Mouse (Mus musculus) 416B (cell line): Measurements from ENCODE around the gene Krt78.
"Not testable (repeated sequence)": the region's sequence is repeated elsewhere in the genome, so short reads cannot be mapped to it uniquely, and the experiment has no call there.

Source experiments
- DNase-seq: peaks from one replicate; pipeline ENCODE4 v3.0.0; 2011; ENCODE audit warnings: low read depth

The Krt78 gene

DNA sequence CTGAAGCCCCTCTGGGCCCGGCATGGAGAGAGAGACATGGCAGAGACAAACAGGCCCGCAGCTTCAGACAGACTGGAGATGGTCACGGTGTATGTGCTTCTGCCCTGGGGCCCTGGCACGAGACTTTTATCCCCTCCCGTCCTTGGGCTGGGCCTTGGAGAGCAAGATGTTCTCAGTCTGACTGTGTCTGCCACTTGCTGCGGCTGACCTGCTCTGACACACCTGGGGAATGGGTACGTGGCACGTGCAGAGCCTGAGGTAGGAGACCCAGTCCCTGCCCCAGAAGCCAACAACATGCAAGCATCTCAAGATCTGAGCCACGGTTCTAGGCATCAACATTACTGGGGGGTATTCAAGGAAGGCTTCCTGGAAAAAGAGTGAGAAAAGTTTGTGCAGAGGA, at the start of gene Krt78:
Gene Krt78 (minus strand): TSS at position 101 of the 400 bp plus-strand sequence.
- no peak for DNase-seq

DNA sequence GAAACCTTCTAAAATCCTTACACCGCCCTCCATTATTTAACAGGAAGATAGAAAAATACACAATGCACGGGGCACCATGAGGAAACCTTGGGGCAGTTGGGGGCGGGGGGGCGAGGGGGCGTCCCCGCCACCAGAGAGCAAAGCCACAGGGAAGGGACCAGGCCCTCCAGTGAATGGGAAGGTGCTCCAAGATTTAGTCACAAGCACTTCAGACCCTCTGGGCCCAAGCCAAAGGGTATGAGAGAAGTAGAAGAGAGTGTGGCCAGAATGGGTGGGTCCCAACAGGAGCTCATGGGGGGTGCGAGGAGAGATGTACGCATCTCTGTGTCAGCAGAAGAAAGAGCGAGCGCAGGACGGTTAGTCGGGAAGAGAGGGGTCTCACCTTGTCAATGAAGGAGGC, 49.4 kb upstream of the Krt78 start:
- no peak for DNase-seq

DNA sequence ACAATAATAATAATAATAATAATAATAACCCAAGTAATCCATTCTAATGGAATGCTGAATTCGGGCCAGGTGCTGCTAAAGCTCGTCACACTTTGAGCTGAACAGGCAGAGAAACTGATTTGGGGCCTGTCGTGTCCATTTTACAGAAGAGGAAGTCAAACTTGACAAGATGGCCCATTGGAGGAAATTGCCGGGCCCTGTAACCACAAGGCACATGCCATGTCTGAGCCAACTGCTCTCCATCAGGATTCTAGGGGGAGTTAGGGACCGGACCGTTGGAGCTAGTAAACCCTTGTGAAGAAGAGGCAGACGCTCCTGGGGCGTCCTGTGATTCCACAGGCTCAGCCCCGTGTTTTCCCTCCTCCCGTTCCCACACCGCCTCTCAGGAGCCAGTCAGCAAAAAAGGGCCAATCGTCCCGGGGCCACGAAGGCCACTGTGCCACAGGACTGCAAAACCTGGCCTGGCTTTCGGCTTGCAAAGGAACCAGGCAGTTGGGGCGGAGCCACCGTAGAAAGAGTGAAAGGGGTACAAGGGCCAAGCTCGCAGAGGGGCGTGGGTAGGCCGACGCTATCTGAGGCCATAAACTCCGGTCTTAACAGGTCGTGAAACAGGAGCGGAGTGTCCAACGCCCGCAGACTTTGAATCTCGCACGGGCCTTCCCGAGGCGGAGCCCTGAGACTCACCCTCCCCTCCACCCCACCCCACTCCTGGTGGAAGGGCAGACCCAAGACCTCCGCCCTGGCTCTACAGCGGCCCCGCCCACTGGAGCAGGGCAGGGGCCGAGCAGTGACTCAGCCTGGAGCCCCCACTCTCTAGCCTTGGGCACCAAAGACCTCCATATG, 48.8 kb upstream of the Krt78 start:
- DNase-seq: no peak

DNA sequence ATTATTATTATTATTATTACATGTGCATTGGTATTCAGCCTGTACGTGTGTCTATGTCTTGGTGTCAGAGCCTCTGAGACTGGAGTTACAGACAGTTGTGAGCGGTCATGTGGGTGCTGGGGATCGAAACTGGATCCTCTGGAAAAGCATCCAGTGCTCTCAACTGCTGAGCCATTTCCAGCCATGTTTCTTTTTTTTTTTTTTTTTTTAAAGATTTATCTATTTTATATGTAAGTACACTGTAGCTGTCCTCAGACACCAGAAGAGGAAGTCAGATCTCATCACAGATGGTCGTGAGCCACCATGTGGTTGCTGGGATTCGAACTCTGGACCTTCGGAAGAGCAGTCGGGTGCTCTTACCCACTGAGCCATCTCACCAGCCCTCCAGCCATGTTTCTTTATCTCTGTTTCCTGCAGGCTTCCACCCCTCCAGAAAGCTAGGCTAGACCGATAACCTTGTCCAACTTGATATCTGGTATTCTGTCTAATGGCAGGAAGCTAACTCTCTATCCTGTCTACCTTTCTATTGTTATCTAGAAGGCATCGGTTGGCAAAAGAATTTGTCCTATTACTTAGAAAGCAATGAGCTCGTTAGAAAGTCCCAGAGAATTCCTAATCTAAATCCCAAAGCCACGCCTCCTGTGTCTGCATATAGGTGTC, 45.7 kb upstream of the Krt78 start:
- no peak for DNase-seq

DNA sequence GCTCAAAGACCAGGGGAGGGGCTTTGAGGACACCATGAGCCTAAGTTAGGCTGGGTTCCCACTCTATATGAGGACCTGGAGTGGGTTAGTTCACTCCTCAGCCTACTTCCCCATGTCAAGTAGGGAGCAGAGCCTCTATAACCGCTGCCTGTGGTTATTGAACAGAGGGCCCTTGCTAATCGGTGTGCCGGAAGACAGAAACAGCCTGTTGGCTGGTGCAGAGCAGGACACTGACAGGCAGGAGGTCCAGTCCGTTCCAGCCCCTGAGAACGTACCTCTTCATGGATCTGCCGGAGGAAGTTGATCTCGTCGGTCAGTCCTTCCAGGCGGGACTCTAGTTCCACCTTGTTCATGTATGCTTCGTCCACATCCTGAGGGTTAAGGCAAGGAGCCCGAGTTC, 45.1 kb upstream of the Krt78 start:
- DNase-seq: no peak

DNA sequence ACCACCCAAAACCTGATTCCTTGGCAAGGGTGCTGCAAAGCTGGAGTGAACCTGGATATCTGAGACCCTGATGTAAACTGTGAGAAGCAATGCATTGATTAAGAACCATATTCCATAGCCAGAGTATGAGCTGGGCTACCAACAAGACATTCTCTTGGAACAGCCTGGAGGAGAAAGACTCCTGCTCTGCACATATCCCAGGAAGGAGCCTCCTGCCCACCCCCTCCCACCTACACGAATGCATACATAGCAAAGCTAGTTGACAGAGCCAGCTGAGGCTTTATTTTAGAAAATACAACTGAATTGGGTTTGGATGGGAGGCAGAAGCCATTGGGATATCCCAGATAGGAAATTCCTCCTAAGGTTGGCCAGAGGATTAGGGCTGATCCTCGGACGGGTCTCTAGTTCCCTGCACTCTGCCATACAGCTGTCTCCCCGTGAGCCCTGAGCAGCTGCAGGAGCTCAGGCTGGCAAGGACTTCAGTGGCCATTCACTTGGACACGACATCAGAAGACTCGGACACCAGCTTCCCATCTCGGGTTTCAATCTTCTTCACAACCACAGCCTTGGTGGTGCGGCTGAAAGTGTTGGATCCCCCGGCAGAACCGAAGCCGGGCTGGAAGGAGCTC, 42.5 kb upstream of the Krt78 start:
- DNase-seq: not testable (repeated sequence)

DNA sequence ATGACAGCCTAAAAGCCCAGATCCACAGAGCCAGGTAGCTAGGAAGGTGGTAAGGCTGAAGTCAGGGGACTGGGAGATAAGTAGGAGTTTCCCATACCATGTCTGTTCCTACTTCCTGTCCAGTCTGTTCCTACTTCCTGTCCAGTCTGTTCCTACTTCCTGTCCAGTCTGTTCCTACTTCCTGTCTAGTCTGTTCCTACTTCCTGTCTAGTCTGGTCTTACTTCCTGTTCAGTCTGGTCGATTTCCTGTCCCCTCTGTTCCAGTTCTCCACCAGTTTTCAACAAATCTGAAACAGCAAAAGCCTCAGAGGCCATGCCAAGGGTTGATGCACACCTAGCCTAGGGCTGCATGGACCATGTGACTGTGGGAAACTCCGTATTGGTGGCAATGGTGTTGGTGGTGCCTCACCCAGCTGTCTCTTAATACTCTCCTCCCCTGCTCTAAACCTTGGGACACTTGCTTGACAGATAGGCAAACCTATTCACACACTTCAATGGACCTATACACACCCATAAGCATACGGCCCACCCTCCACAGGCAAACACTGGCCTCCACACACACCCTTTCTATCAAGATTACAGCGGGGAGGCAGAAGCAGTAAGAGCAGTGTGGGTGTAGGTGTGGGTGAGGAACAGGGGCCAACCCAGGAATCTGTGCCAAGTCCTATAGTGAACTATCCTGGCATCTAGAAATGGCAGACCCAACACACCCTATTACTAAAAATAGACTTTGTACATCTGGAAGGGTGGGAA, 41.6 kb upstream of the Krt78 start:
- no peak for DNase-seq

DNA sequence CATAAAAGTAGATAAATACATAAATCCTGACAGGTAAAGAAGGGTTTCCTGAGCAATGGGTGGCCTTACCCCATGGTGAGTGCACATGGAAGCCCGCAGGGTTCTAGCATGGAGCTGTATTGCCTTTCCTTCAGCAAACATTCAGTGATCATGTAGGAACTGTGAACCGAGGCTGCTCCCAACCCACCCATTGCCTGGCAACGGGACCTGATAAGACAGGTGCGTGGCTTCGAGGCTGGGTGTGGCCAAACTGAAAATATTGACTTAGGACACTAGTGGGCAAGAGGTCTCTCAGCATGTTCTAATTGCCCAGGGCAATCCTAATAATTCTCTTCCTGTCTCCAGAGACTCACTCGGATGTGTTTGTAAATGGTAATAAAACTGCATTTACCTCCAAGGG, 40.3 kb upstream of the Krt78 start:
- DNase-seq: no peak

DNA sequence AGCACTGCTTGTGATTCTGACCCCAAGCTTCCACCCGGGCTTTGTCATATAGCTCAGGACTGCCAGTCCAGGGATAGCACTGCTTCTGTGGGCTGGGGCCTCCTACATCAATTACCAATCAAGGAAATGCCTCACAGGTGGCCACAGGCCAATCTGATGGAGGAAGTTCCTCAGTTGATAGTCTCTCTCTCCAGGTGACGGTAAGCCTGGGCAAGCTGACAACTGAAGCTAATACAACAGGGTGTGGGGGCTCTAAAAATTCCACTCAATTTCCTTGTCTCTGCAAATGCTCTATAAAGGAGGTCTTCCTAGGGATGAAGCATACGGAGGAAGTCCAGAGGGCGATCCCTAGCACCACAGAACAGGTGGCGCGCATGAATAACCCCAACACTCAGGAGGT, 36.9 kb upstream of the Krt78 start:
- no peak for DNase-seq

DNA sequence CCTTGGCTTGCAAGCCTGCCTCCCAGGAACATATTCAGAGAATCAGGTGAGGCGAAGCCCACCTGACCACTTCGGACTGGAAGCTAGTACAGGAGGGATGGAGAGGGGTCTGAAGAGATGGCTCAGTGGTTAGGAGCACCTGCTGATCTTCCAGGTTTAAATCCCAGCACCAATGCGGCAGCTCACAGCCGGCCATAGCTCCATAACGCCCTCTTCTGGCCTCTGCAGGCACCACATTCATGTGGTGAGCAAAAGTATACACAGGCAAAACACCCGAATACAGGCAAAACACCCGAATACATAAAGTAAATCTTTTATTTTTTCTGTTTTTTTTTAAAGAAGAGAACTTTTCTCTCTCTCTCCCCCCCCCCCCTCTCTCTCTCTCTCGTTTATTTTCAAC, 34.6 kb upstream of the Krt78 start:
- DNase-seq: no peak

DNA sequence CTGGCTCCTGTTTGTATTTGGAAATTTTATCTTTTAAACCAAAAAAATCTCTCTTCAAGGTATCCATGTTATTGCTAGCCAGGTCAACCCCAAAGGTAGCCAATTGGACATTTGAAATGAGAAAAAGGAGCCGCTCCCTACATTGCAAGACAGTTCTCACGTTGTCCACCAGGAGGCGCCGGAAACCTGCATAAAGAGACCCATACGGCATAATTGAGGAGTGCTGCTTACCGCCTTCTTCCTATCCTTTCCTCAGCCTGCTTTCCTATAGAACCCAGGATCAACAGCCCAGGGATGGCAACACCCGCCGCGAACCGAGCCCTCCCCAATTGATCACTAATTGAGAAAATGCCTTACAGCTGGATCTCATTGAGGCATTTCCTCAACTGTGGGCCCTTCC, 34.0 kb upstream of the Krt78 start:
- peak; percentile 80 for DNase-seq

DNA sequence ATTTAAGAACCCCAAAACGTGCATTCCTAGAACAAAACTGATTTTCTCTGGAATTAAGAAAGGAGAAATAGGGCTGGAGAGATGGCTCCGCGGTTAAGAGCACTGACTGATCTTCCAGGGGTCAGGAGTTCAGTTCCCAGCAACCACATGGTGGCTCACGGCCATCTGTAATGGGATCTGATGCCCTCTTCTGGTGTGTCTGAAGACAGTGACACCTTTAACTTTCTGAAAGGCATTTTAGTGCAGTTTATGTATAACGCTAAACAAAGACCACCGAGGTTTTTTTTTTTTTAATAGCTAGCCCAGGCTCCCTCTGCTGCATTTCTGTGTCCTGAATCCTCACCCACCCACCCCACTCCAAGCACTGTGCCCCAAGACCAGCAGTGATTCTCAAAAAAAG, 30.7 kb upstream of the Krt78 start:
- no peak for DNase-seq

DNA sequence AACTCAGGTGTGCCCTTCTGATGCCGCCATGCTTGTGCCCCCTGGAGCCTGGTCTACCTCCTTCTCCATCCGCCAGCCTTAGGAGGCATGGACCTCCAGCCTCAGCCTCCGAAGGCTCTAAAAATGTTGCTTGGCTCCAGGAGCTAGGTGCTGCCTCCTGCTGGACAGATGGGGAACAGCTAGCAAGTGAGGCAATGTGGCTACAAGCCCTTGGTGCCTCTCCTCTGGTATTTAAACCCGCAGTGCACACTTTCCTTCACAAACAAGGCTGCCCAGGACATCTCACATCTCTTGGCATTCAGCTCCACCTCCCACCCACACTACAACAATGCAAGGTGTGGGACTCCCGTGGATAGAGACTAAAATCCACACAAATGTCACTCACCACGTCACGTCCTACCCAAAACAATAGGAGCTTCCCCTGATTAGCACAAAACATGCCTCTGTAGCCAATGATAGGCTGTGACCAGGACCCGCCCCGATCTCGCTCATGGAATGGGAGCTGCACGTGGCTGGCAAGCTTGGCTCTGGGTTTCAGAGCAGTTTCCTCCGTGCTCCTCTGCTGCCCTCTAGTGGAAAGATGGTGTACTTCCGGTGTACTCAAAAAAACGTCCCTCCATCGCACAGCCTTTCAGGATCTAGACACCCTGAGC, 30.0 kb upstream of the Krt78 start:
- peak; percentile 99 for DNase-seq

DNA sequence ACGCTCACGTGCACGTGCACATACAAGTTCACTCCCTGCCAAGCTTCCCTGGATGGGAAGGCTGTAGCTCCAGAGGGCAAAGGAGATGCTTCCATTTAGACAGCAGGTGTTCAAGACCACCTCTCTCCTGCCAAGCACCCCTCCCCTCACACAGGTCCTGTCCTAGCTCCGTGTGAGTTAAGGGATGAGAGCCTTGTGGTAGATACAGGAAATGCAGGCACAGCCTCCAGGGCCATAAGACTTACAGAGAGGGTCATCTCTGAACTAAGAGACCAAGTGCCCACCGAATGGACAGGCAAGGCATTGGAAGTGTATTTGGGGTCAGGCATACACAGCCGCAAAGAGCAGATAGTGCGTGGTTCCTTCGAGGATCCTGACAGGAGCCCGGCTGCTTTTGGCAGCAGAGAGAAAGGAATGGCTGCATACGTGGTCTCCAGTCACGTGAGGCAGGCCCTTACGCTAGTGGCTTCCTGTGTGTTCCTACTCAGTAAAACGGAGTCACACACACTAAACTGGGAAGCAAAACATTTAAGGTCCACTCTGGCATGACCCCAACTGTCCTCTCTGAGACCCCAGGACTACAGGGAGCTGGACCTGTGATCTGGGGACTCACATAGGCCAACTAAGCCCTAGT, 29.3 kb upstream of the Krt78 start:
- peak; percentile 58 for DNase-seq

DNA sequence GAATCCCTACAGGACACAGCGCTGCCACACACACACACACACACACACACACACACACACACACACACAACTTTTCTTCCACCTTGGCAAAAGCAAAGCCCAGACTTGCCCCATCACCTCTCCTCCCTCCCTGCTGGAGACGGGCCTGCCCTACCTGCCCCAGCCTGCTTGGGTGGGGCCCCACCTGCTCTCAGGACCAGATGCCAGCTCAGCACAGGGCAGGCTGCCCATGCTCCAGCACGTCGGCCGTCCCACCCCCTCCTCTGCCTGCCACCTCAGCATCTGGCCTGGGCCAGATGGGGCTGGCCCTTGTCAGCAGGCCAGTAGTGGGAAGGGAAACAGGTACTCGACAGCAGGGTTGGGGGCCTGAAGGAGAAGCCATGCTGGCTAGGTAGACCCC, 26.8 kb upstream of the Krt78 start:
- DNase-seq: no peak

DNA sequence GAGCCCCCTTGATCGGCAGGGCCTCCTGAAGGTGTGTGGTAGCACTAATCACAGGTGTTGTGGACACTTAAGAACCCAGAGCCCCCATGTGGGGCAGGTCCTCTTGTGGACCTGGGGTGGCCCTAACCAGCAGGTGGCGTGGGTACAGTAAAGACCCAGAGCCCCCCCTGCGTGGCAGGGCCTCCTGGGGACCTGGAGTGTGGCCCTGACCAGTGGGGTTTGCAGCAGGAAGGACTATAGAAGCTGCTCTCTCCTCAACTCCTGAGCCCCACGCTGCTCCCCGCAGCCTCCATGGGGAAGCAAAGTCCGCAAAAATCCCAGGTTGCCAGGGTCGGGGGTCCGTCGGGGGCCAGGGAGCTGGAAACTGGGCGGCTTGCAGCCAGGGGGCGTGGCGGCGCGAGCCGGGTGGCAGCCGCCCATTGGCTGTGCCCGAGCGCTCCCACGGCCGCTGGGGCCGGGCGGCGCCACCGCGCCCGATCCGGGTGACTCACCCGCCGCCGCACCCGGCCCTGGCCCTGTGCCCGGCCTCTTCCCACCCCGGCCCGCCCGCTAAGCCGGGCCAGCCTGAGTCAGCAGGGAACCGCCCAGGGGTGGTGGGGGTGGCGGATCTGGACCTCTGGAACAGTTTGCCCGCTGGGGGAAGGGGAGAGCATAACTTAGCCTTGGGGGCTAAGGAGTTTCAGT, 23.1 kb upstream of the Krt78 start:
- peak; percentile 88 for DNase-seq

DNA sequence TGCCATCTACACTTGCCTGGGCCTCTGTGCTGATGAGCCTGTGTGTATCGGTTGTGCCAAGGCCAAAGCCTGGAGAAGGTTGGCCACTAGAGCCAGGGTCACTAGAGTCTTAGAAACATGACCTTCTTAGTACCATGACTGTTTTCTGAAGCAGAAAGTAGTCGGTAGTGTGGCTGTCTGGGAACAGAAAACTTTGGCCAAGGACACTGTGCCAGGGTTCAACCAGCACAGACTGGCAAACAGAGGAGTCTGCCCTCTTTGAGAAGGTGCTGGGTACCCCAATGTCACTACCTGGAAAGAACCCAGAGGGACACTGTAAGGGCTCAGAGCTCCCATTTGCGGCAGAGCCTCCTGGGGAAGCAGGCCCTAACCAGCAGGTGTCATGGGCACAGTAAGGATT, 22.6 kb upstream of the Krt78 start:
- DNase-seq: no peak

DNA sequence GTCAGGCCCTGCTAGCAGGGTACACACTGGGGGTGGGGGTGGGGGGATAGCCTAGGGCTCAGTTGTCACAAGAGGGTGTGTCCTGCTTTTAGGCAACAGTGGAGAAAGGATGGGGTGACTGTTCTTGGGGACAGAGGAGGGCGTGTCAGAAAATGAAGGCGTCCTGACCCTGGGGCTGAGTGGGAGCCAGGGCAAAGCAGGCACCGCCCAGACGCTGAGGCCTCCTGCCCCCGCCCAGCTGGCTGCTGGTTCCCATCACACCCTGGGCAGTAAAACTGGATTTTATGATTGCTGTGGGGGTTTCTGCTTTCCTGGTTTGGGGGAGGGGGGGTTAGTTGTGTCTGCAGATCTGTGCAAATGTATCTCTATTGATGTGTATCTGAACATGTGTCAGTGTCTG, 21.9 kb upstream of the Krt78 start:
- DNase-seq: no peak

DNA sequence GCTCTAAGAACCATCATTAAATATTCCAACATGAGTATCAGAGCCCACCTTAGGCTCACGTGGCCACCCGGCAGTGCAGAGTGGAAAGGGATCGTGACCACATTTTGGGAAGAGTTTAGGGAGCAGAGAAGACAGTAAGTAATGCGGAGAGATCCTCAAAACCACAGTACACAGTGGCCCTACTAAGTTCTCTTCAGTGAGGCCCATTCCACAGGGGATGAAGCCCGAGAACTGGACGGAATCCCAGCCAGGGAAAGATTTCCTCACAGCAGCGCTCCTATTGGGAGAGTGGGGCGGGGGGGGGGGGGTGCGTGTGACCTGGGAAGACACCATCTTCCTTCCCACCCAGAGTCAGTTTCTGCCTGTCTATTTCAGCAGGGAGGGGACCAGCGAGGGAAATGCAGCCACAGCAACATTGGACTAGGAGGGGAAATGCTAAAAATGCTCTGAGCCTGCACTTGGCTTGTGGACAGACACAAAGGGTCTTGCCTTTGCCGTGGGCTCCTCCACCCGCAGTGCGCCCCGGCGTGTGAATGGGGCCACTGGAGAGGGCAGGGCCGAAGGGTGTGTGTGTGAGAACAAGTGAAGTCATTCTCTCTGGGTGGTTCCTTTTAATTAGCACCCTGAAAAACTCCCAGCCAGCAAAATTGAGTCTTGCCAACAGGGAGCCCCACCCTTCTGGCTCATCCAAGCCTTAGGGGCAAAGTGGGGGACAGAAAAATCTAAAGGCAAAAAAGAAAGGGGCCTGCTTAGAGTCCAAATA, 20.2 kb upstream of the Krt78 start:
- no peak for DNase-seq

DNA sequence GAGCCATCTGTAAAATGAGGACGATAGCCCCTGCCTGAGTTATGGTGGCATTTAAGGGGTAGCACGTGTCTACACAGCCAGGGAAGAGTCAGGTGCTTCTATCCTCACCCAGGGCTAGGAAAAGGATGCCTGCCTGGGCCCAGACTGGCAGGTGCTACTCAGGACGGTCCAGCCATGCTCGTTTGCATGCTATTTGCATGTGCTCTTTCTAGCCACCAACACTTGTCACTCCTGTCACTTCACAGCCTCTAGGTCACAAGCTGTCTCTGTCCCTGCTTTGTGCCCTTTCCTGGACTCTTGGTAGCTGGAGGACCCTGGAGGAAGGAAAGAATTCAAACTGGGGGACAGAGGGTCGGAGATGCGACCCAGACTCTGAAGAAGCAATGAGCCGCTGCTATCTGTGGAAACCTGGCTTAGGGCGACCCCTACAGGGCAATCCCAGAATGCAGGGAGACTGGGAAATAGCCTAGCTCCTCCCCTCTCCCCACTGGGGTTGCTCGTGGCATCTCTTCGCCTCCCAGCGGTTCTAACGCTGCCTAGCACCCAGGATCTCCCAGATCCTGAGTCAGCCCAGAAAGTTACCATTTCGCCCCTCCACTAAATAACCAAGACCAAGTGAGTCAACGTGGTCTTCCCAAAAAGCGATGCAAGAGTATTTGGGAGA, 19.5 kb upstream of the Krt78 start:
- peak; percentile 89 for DNase-seq
